Mouse (Mus musculus) telencephalon, adult 2 months (tissue): ENCODE results near the gene Ccdc194.

Experiments used
- DNase-seq: peaks from one replicate; pipeline ENCODE4 v3.0.0-alpha.2; 2011; ENCODE audit warnings: low read depth, low spot score

Ccdc194 gene

GRCm38 (mm10) chr8:71476099-71476940 lies 49.2 kb downstream of the Ccdc194 start:
- no peak for DNase-seq

GRCm38 (mm10) chr8:71475702-71476075 lies 49.8 kb downstream of the Ccdc194 start:
- no peak for DNase-seq

GRCm38 (mm10) chr8:71474785-71475701 lies 50.5 kb downstream of the Ccdc194 start:
- DNase-seq, result no peak

GRCm38 (mm10) chr8:71474344-71474743 lies 51.2 kb downstream of the Ccdc194 start:
- no peak for DNase-seq

GRCm38 (mm10) chr8:71472601-71473386 lies 52.7 kb downstream of the Ccdc194 start:
- no peak for DNase-seq

GRCm38 (mm10) chr8:71471861-71472260 lies 53.6 kb downstream of the Ccdc194 start:
- no peak for DNase-seq

GRCm38 (mm10) chr8:71470913-71471255 lies 54.6 kb downstream of the Ccdc194 start:
- no peak for DNase-seq

GRCm38 (mm10) chr8:71470146-71470912 lies 55.2 kb downstream of the Ccdc194 start:
- DNase-seq, result no peak
